Mouse (Mus musculus) intestine, embryonic 14.5 days (tissue): ENCODE data around the gene Usp6nl. TPM values are rescaled to one million over a fixed set of nuclear protein-coding genes. Genes with fewer than 3 reads are reported as not detected.

Experiments
- ATAC-seq: fragments of 200-750 bp; cut with Nextera tagmentation; replicated peaks from 2 replicates; pipeline ENCODE4 v1.8.0; 2017; ENCODE audit warnings: low read depth, moderate number of reproducible peaks, moderate TSS enrichment, moderate library complexity; ENCODE audit not compliant: low FRiP score, low TSS enrichment
- DNase-seq: peaks from one replicate; pipeline ENCODE4 v3.0.0-alpha.2; 2018; ENCODE audit warnings: low spot score
- H3K27ac ChIP-seq: fragments of 300-500 bp; sonication (generic); 2 replicates; pipeline ENCODE4 v1.5.1; 2014; ENCODE audit warnings: low read depth, mild to moderate bottlenecking, control low read depth
- H3K27me3 ChIP-seq: fragments of 300-500 bp; sonication (generic); replicated peaks from 2 replicates; pipeline ENCODE4 v1.6.1; 2014; ENCODE audit warnings: low read length, control low read depth; ENCODE audit not compliant: control insufficient read depth, insufficient read depth
- H3K36me3 ChIP-seq: fragments of 300-500 bp; sonication (generic); 2 replicates; pipeline ENCODE4 v1.6.1; 2014; ENCODE audit warnings: low read length, control low read depth; ENCODE audit not compliant: control insufficient read depth, insufficient read depth
- H3K4me1 ChIP-seq: fragments of 300-500 bp; sonication (generic); replicated peaks from 2 replicates; pipeline ENCODE4 v1.6.1; 2014; ENCODE audit warnings: low read length, control low read depth, mixed read lengths; ENCODE audit not compliant: control insufficient read depth, insufficient read depth
- H3K4me2 ChIP-seq: fragments of 300-500 bp; sonication (generic); 2 replicates; pipeline ENCODE4 v1.6.1; 2014; ENCODE audit warnings: low read length
- H3K4me3 ChIP-seq: fragments of 300-500 bp; sonication (generic); 2 replicates; pipeline ENCODE4 v1.5.1; 2014; ENCODE audit warnings: low read depth, low read length, control low read depth, mixed read lengths
- H3K9ac ChIP-seq: fragments of 300-500 bp; sonication (generic); 2 replicates; pipeline ENCODE4 v1.6.1; 2014; ENCODE audit warnings: mild to moderate bottlenecking, low read length
- H3K9me3 ChIP-seq: fragments of 300-500 bp; sonication (generic); 2 replicates; pipeline ENCODE4 v1.6.1; 2016; ENCODE audit warnings: low read length, control low read depth; ENCODE audit not compliant: control insufficient read depth
- WGBS: fragments of 180-500 bp; shearing (Covaris S2); extraction: QIAGEN DNeasy Blood & Tissue Kit; methylation state at CpG from one replicate; pipeline ENCODE4 v1.1.7; 2014; 5-methylcytosine and 5-hydroxymethylcytosine counted together
- polyA plus RNA-seq: library from polyadenylated mRNA; unstranded; fragments of >200 nt; fragmentation: Nextera tagmentation; extraction: Ambion mirVana; gene quantifications from 2 replicates; pipeline ENCODE4 v1.2.1, GENCODE M21; 2014

Gene Usp6nl
- polyA plus RNA-seq, 1 experiment from 2014 or later: 14.4 TPM

- Histone ChIP-seq H3K4me2 (no peak overlapping the region), H3K9me3 (no peaks in the 10 kb centered on the region), H3K27ac (no peak overlapping the region), H3K4me1 (peaks cover 25% of the 10 kb centered on the region), H3K4me3 (no peak overlapping the region), H3K36me3 (no peaks in the 10 kb centered on the region), H3K27me3 (no peaks in the 10 kb centered on the region), H3K9ac (no peak overlapping the region)
- ATAC-seq (no peak), DNase-seq (no peak)
- WGBS: 87% methylated on average over 6 of the region's 6 CpGs
Measured at GRCm38 (mm10) chr2:6367497-6367896, 45.0 kb downstream of the Usp6nl start.

- Histone ChIP-seq H3K4me3 (no peak overlapping the region), H3K9me3 (no peaks in the 10 kb centered on the region), H3K27me3 (no peaks in the 10 kb centered on the region), H3K36me3 (no peaks in the 10 kb centered on the region), H3K4me1 (peaks cover 27% of the 10 kb centered on the region), H3K27ac (no peak overlapping the region), H3K4me2 (no peak overlapping the region), H3K9ac (no peak overlapping the region)
- ATAC-seq (no peak), DNase-seq (no peak)
- WGBS: 85% methylated on average over 14 of the region's 14 CpGs
Measured at GRCm38 (mm10) chr2:6374216-6374615, 51.7 kb downstream of the Usp6nl start.

- Histone ChIP-seq H3K4me2 (no peak overlapping the region), H3K27ac (no peak overlapping the region)
Measured at GRCm38 (mm10) chr2:6376071-6376470, 53.6 kb downstream of the Usp6nl start.

GRCm38 (mm10) chr2:6376941-6377340 is 54.5 kb downstream of the Usp6nl start:
- Histone ChIP-seq H3K36me3 (no peaks in the 10 kb centered on the region), H3K27me3 (no peaks in the 10 kb centered on the region), H3K4me2 (no peak overlapping the region), H3K4me1 (peaks cover 30% of the 10 kb centered on the region), H3K27ac (no peak overlapping the region), H3K9me3 (no peaks in the 10 kb centered on the region), H3K9ac (no peak overlapping the region), H3K4me3 (no peak overlapping the region)
- 69% methylated on average over 4 of the region's 4 CpGs for WGBS
- ATAC-seq (no peak), DNase-seq (no peak)

More at GRCm38 (mm10) chr2:6376071-6376470, 53.6 kb downstream of the Usp6nl start:
- Histone ChIP-seq H3K36me3 (no peaks in the 10 kb centered on the region), H3K9me3 (no peaks in the 10 kb centered on the region), H3K9ac (no peak overlapping the region), H3K27me3 (no peaks in the 10 kb centered on the region), H3K4me1 (peaks cover 37% of the 10 kb centered on the region), H3K4me3 (no peak overlapping the region)
- 85% methylated on average over 8 of the region's 8 CpGs for WGBS
- DNase-seq: no peak
- ATAC-seq: no peak

GRCm38 (mm10) chr2:6378590-6379205 is 56.2 kb downstream of the Usp6nl start:
- no peaks in the 10 kb centered on the region for H3K36me3 ChIP-seq
- peak overlapping the region; percentile 33 for H3K27ac ChIP-seq
- 57% methylated on average over 8 of the region's 8 CpGs for WGBS
- H3K4me1 ChIP-seq: peaks cover 26% of the 10 kb centered on the region
- no peak overlapping the region for H3K4me2 ChIP-seq
- no peaks in the 10 kb centered on the region for H3K9me3 ChIP-seq
- no peak overlapping the region for H3K9ac ChIP-seq
- peak; percentile 74; the same call in 1 of the 2 replicates for ATAC-seq
- no peak overlapping the region for H3K4me3 ChIP-seq
- no peaks in the 10 kb centered on the region for H3K27me3 ChIP-seq
- DNase-seq: no peak

GRCm38 (mm10) chr2:6379731-6380212 is 57.3 kb downstream of the Usp6nl start:
- Histone ChIP-seq H3K27me3 (no peaks in the 10 kb centered on the region), H3K4me3 (no peak overlapping the region), H3K4me1 (peaks cover 26% of the 10 kb centered on the region), H3K9ac (no peak overlapping the region), H3K27ac (peak overlapping the region; percentile 78), H3K4me2 (0 out of 2 replicates have a peak overlapping the region, but pooled peaks have one; percentile 13), H3K9me3 (no peaks in the 10 kb centered on the region), H3K36me3 (no peaks in the 10 kb centered on the region)
- peak; percentile 37 for ATAC-seq
- WGBS: 66% methylated on average over 8 of the region's 8 CpGs
- DNase-seq: no peak

- Histone ChIP-seq H3K27ac (peak overlapping the region; percentile 78), H3K9ac (no peak overlapping the region), H3K9me3 (no peaks in the 10 kb centered on the region), H3K4me2 (no peak overlapping the region), H3K36me3 (no peaks in the 10 kb centered on the region), H3K4me3 (no peak overlapping the region), H3K27me3 (no peaks in the 10 kb centered on the region), H3K4me1 (peaks cover 22% of the 10 kb centered on the region)
- ATAC-seq (peak; percentile 28; the same call in 1 of the 2 replicates), DNase-seq (peak; percentile 67)
- WGBS: 61% methylated on average over 9 of the region's 9 CpGs
Measured at GRCm38 (mm10) chr2:6380401-6380800, 57.9 kb downstream of the Usp6nl start.

- Histone ChIP-seq H3K4me3 (no peak overlapping the region), H3K36me3 (no peaks in the 10 kb centered on the region), H3K4me1 (peaks cover 15% of the 10 kb centered on the region), H3K9ac (no peak overlapping the region), H3K4me2 (no peak overlapping the region), H3K27ac (no peak overlapping the region), H3K27me3 (no peaks in the 10 kb centered on the region), H3K9me3 (no peaks in the 10 kb centered on the region)
- 75% methylated on average over 14 of the region's 14 CpGs for WGBS
- ATAC-seq (no peak), DNase-seq (no peak)
Measured at GRCm38 (mm10) chr2:6384407-6385146, 62.1 kb downstream of the Usp6nl start.
